Mouse (Mus musculus) intestine, postnatal 0 days (tissue): Measurements from ENCODE around the gene Slc5a11. TPM values are rescaled to one million over a fixed set of nuclear protein-coding genes. Genes with fewer than 3 reads are reported as not detected.

Experiments used
- ATAC-seq: fragments of 200-750 bp; cut with Nextera tagmentation; 2 replicates; pipeline ENCODE4 v1.8.0; 2017; ENCODE audit warnings: mild to moderate bottlenecking, moderate TSS enrichment, moderate library complexity
- H3K27ac ChIP-seq: fragments of 300-500 bp; sonication (generic); 2 replicates; pipeline ENCODE4 v1.5.1; 2014; ENCODE audit warnings: mild to moderate bottlenecking, low read depth, low read length, moderate library complexity
- H3K27me3 ChIP-seq: fragments of 300-500 bp; sonication (generic); replicated peaks from 2 replicates; pipeline ENCODE4 v1.6.1; 2014; ENCODE audit warnings: low read length, mixed read lengths; ENCODE audit not compliant: control insufficient read depth, insufficient read depth
- H3K36me3 ChIP-seq: fragments of 300-500 bp; sonication (generic); 2 replicates; pipeline ENCODE4 v1.6.1; 2014; ENCODE audit warnings: mild to moderate bottlenecking, moderate library complexity; ENCODE audit not compliant: control insufficient read depth, insufficient read depth
- H3K4me1 ChIP-seq: fragments of 300-500 bp; sonication (generic); replicated peaks from 2 replicates; pipeline ENCODE4 v1.6.1; 2014; ENCODE audit warnings: antibody characterized with exemption, low read length, mixed read lengths; ENCODE audit not compliant: control insufficient read depth, insufficient read depth
- H3K4me2 ChIP-seq: fragments of 300-500 bp; sonication (generic); replicated peaks from 2 replicates; pipeline ENCODE4 v1.6.1; 2014; ENCODE audit warnings: low read depth, mild to moderate bottlenecking, moderate library complexity
- H3K4me3 ChIP-seq: fragments of 300-500 bp; sonication (generic); 2 replicates; pipeline ENCODE4 v1.5.1; 2014; ENCODE audit warnings: low read depth, low read length
- H3K9ac ChIP-seq: fragments of 300-500 bp; sonication (generic); 2 replicates; pipeline ENCODE4 v1.6.1; 2014; ENCODE audit warnings: mild to moderate bottlenecking, low read depth, low read length
- H3K9me3 ChIP-seq: fragments of 300-500 bp; sonication (generic); 2 replicates; pipeline ENCODE4 v1.6.1; 2016; ENCODE audit warnings: mixed run types; ENCODE audit not compliant: control insufficient read depth
- CTCF ChIP-seq: sonication (generic); IDR thresholded peaks from 2 replicates; pipeline ENCODE4 v1.5.1; 2016; ENCODE audit warnings: low read depth, mild to moderate bottlenecking, control low read depth, antibody characterized with exemption, moderate library complexity
- WGBS: fragments of 180-500 bp; shearing (Covaris S2); extraction: QIAGEN DNeasy Blood & Tissue Kit; methylation state at CpG from one replicate; pipeline ENCODE4 v1.1.7; 2014; 5-methylcytosine and 5-hydroxymethylcytosine counted together
- polyA plus RNA-seq: library from polyadenylated mRNA; unstranded; fragments of >200 nt; fragmentation: Nextera tagmentation; extraction: Ambion mirVana; gene quantifications from 2 replicates; pipeline ENCODE4 v1.2.1, GENCODE M21; 2015

The Slc5a11 gene
- polyA plus RNA-seq, 1 experiment from 2014 or later = 25.1 TPM

DNA sequence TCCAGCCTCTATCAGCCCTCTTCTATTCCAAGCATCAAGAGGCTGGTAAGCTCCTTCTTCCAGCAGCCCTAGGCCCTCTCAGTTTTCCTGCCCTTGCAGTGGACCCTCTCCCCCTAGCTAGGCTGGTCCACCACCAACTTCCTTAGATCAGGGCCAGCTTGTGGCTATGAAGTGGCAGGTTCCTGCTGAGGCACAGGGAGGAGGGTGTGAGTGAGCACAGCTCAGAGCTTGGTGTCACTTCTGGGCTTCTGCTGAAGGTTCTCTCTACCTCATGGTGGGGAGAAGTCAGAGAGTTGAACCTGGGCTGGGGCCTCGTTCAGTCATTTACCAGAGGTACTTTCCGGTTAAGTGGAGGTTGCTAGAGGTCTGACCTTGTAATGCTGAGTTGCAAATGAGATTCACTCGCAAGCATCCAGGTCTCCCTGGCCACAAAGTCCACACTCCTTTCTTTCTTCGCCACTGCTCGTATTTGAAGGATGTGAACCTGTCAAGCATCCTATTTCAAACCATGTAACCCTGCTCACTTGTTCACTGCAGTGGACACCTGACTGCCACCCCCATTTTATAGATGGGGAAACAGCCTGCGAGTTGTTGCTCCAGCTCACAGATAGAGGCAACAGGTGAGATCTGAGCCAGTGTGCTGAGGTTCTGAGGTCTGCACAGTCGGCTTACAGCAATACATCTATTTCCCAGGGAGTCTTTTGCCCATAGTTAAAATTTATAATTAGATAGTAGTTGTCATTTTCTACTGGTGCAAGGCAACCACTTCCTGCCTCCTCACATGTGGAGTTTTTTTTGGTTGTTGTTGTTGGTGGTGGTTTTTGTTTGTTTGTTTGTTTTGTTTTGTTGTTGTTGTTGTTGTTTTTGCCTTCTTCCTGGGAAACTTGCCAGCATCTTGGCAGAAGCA lies 3.1 kb downstream of the Slc5a11 start:
- 60% methylated on average over 7 of the region's 7 CpGs for WGBS
- no peak for ATAC-seq
- 0 out of 2 replicates have a peak, but pooled peaks cover 8% of the 10 kb centered on the region for H3K4me1 ChIP-seq
- H3K27ac ChIP-seq = no peak overlapping the region
- no peaks in the 10 kb centered on the region for H3K36me3 ChIP-seq
- no peak overlapping the region for H3K4me3 ChIP-seq
- H3K9ac ChIP-seq = no peak overlapping the region
- H3K27me3 ChIP-seq = no peaks in the 10 kb centered on the region
- H3K4me2 ChIP-seq = no peak overlapping the region; the same call in 1 of the 2 replicates
- no peaks in the 10 kb centered on the region for H3K9me3 ChIP-seq
- no peak for TF ChIP-seq CTCF

- no peak overlapping the region for H3K27ac ChIP-seq
- no peak for ATAC-seq
- no peaks in the 10 kb centered on the region for H3K9me3 ChIP-seq
- no peak overlapping the region for H3K9ac ChIP-seq
- H3K27me3 ChIP-seq = no peaks in the 10 kb centered on the region
- 0 out of 2 replicates have a peak, but pooled peaks cover 8% of the 10 kb centered on the region for H3K4me1 ChIP-seq
- no peak for TF ChIP-seq CTCF
- H3K4me3 ChIP-seq = no peak overlapping the region
- no peak overlapping the region for H3K4me2 ChIP-seq
- H3K36me3 ChIP-seq = no peaks in the 10 kb centered on the region
- 71% methylated on average over 6 of the region's 6 CpGs for WGBS
Observed at GRCm38 (mm10) chr7:123218620-123219019, 4.0 kb downstream of the Slc5a11 start.

DNA sequence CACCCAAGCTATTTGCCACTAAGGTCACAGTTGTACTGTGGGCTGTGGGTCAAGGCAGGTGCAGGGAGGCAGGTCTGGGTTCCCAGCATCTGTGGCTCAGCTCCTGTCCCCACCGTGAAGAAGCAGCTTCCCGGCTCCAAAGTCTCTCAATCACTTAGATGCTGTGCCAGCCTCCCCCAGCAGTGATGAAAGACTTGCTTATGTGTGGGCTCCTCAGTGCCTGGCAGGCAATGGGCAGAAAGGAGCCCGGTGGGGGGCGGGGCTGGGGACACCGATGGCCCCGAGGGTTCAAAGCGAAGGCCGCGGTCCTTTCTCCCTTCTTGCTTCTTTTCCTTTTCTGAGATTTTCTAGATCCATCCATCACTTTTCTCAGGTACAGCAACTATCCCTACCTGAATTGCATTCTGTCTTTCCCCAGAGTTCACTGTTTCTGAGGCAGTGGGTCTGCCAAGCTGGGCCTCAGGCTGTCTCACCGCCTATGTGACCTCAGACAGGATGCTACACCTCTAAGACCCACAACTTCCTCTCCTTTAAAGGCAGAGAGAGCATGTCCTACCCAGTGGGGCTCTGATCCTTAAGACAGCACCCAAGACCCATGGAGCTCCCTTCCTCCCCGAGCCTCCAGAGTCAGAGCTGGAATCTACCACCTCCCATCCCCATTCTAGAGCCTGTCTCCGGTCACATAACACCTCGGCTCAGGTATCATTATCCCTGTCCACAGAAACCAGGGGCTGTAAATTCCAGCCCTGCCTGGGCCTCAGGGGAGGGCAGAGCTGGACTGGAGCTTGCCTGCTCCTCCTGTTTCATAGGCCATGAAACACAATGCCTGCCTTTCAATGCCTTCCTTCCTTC lies 5.4 kb downstream of the Slc5a11 start:
- WGBS = 62% methylated on average over 13 of the region's 13 CpGs
- no peak overlapping the region; the same call in 1 of the 2 replicates for H3K4me2 ChIP-seq
- H3K4me1 ChIP-seq = no peaks in the 10 kb centered on the region
- no peaks in the 10 kb centered on the region for H3K27me3 ChIP-seq
- no peaks in the 10 kb centered on the region for H3K9me3 ChIP-seq
- H3K4me3 ChIP-seq = no peak overlapping the region
- peak overlapping the region; percentile 42; the same call in 1 of the 2 replicates for H3K27ac ChIP-seq
- no peak for TF ChIP-seq CTCF
- ATAC-seq = peak; percentile 66
- no peaks in the 10 kb centered on the region for H3K36me3 ChIP-seq
- H3K9ac ChIP-seq = no peak overlapping the region

DNA sequence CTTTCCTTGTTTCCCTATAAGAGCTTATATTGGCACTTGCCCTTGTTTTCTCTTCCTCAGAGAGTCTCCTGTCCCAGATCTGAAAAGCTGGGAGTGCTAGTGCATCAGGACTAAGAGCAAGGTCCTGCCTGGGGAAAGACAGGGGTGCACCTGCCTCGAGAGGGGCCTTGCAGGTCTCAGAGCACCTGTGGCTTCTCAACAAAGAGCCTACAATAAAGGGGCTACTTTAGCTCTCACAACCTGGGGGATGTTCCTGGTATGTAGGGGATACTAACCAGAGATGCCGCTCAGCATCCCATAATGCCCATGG lies 6.0 kb downstream of the Slc5a11 start:
- no peak for TF ChIP-seq CTCF
- Histone ChIP-seq H3K4me1 (no peaks in the 10 kb centered on the region), H3K4me3 (no peak overlapping the region), H3K9ac (no peak overlapping the region), H3K27me3 (no peaks in the 10 kb centered on the region), H3K9me3 (no peaks in the 10 kb centered on the region), H3K27ac (peak overlapping the region; percentile 42; the same call in 1 of the 2 replicates), H3K36me3 (no peaks in the 10 kb centered on the region), H3K4me2 (no peak overlapping the region)
- 46% methylated on average over 2 of the region's 2 CpGs for WGBS
- peak; percentile 54 for ATAC-seq

DNA sequence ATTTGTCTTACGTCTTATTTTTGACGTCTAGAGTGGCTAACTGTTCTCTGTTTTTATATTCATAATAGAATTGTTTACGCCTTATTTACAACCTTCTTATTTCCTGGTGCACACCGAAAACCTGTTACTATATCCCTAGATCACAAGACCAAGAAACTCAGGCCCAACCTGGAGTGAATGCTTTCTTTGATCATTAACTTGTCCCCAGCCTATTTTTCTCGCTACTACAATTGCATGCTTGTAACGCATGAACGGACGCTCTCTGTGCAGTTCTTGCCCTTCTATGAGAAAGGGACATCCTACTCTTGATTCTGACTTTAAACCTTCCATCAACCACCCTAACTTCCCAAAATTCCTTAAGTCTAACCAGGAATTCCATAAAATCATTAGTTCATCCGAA lies 9.5 kb downstream of the Slc5a11 start:
- no peaks in the 10 kb centered on the region for H3K4me1 ChIP-seq
- 39% methylated on average over 9 of the region's 9 CpGs for WGBS
- ATAC-seq = no peak
- H3K9ac ChIP-seq = no peak overlapping the region
- H3K27ac ChIP-seq = no peak overlapping the region
- no peak for TF ChIP-seq CTCF
- no peak overlapping the region for H3K4me3 ChIP-seq
- no peaks in the 10 kb centered on the region for H3K36me3 ChIP-seq
- H3K9me3 ChIP-seq = no peaks in the 10 kb centered on the region
- no peak overlapping the region for H3K4me2 ChIP-seq
- H3K27me3 ChIP-seq = no peaks in the 10 kb centered on the region

DNA sequence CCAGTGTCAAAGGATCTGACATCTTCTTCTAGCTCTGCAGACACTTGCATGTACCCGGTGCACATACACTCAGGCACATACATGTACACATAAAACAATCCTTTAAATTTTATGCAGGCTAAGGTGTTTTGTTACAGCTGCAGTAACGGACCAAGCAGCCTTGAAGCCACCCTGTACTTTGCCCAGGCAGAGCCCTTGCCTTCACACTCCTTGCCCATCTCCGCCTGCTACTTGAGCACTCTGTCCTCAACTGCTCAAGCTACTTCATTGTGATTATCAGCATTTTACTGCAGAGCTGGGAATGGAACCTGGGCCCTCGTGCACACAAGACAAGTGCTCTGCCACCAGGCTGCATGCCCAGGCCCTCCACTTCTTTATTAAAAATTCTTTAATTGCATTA lies 10.6 kb downstream of the Slc5a11 start:
- no peaks in the 10 kb centered on the region for H3K9me3 ChIP-seq
- H3K27me3 ChIP-seq = no peaks in the 10 kb centered on the region
- H3K9ac ChIP-seq = no peak overlapping the region
- no peak for ATAC-seq
- no peaks in the 10 kb centered on the region for H3K4me1 ChIP-seq
- no peak for TF ChIP-seq CTCF
- H3K4me3 ChIP-seq = no peak overlapping the region
- 51% methylated on average over 4 of the region's 4 CpGs for WGBS
- H3K27ac ChIP-seq = no peak overlapping the region
- no peaks in the 10 kb centered on the region for H3K36me3 ChIP-seq
- H3K4me2 ChIP-seq = no peak overlapping the region
